Mouse (Mus musculus): ENCODE data around the gene Mt1.

- TF ChIP-seq POLR2A (IDR thresholded peaks at IDR 0.05; ENCODE audit: borderline replicate concordance, low read depth, low read length) (no peak), CTCF (IDR thresholded peaks at IDR 0.05; ENCODE audit: low read depth, low read length) (no peak)
Measured at GRCm38 (mm10) chr8:94153451-94153850, 25.4 kb upstream of the Mt1 start.

Measured in bone marrow macrophage, adult 2 months (primary cell).